In genomic region chr10:79908167-79909091, GRCm38 (mm10) we compare ENCODE assay signal across 8 mouse cellular contexts. TPM values are rescaled to one million over a fixed set of nuclear protein-coding genes. Genes with fewer than 3 reads are reported as not detected.
DNase-seq lines count a peak whose midpoint lies in the region; ATAC-seq and TF ChIP-seq lines count a peak whose summit lies in the region.

TSS of gene Med16 (minus strand) at chr10:79908923.

- H3K4me3 ChIP-seq in heart, embryonic 11.5 days (ENCODE audit: low read depth, low read length), result peak within 1 kb of the TSS; percentile 71
- H3K4me3 ChIP-seq in kidney, embryonic 16.5 days (ENCODE audit: low read length), result peak within 1 kb of the TSS; percentile 86
- H3K4me3 ChIP-seq in liver, adult 2 months (ENCODE audit: insufficient read depth, low read depth, low read length), result peak within 1 kb of the TSS; percentile 92
- peak within 1 kb of the TSS; percentile 30 for H3K4me3 ChIP-seq in myocyte

- TF ChIP-seq POLR2A in liver, adult 2 months (IDR thresholded peaks at IDR 0.05; ENCODE audit: extremely low read depth, insufficient read depth, low read length), result 0 out of 2 replicates have a peak, but pooled peaks have one; percentile 30
- peak; percentile 36 for TF ChIP-seq POLR2A in myocyte (IDR thresholded peaks at IDR 0.05; ENCODE audit: insufficient read length, low read depth)

- no peaks in the 10 kb centered on the region for H3K4me1 ChIP-seq in heart, embryonic 11.5 days (ENCODE audit: control insufficient read depth, insufficient read depth, low read length)
- 0 out of 2 replicates have a peak, but pooled peaks cover 12% of the 10 kb centered on the region for H3K4me1 ChIP-seq in kidney, embryonic 16.5 days (ENCODE audit: insufficient read depth, low read length)
- no peaks in the 10 kb centered on the region for H3K4me1 ChIP-seq in liver, adult 2 months (ENCODE audit: control insufficient read depth, insufficient read depth, low read length)

- H3K9ac ChIP-seq in heart, embryonic 11.5 days (ENCODE audit: low read depth, low read length), result peak within 1 kb of the TSS; percentile 97
- H3K9ac ChIP-seq in kidney, embryonic 16.5 days (replicated peaks; ENCODE audit: low read length), result peak within 1 kb of the TSS; percentile 96
- H3K9ac ChIP-seq in liver, adult 2 months (ENCODE audit: low read depth, low read length), result peak within 1 kb of the TSS; percentile 98

- DNase-seq in B cell, adult 2 months, result peak; percentile 98 to 99
- DNase-seq in brain, adult 2 months (ENCODE audit: low read depth, low spot score), result peak; percentile 98
- DNase-seq in liver, adult 2 months (ENCODE audit: extremely low read depth, low read depth, low spot score), result peak; percentile 89
- DNase-seq in splenic B cell, adult 2 months (ENCODE audit: low read depth, low spot score), result peak; percentile 98

- no peaks in the 10 kb centered on the region for H3K9me3 ChIP-seq in heart, embryonic 11.5 days (replicated peaks; ENCODE audit: control insufficient read depth, low read length)
- H3K9me3 ChIP-seq in kidney, embryonic 16.5 days (ENCODE audit: low read length), result no peaks in the 10 kb centered on the region

- H3K27me3 ChIP-seq in heart, embryonic 11.5 days (ENCODE audit: control insufficient read depth, insufficient read depth, low read length), result no peaks in the 10 kb centered on the region
- no peaks in the 10 kb centered on the region for H3K27me3 ChIP-seq in kidney, embryonic 16.5 days (ENCODE audit: insufficient read depth, low read length)
- H3K27me3 ChIP-seq in liver, adult 2 months (ENCODE audit: control insufficient read depth, insufficient read depth, low read length), result no peaks in the 10 kb centered on the region
- H3K27me3 ChIP-seq in myocyte (ENCODE audit: control insufficient read depth, insufficient read depth, insufficient read length), result no peaks in the 10 kb centered on the region
- H3K27me3 ChIP-seq in splenic B cell, adult 2 months (ENCODE audit: control insufficient read depth, insufficient read depth, low read length, poor library complexity, severe bottlenecking), result no peaks in the 10 kb centered on the region

- peak within 1 kb of the TSS; percentile 59 for H3K4me2 ChIP-seq in heart, embryonic 11.5 days
- H3K4me2 ChIP-seq in kidney, embryonic 16.5 days (replicated peaks; ENCODE audit: low read depth, low read length), result peak within 1 kb of the TSS; percentile 53
- H3K4me2 ChIP-seq in myocyte (ENCODE audit: low read depth), result peak within 1 kb of the TSS; percentile 69

- 3% methylated on average over 52 of the region's 52 CpGs for WGBS in heart, embryonic 11.5 days (ENCODE audit: insufficient replicate concordance)
- 2% methylated on average over 52 of the region's 52 CpGs for WGBS in kidney, embryonic 16.5 days
- 2% methylated on average over 51 of the region's 52 CpGs for WGBS in liver, adult 2 months

- H3K36me3 ChIP-seq in heart, embryonic 11.5 days (ENCODE audit: control insufficient read depth, insufficient read depth, low read length), result peaks cover 18% of the 10 kb centered on the region
- peaks cover 49% of the 10 kb centered on the region for H3K36me3 ChIP-seq in kidney, embryonic 16.5 days (ENCODE audit: insufficient read depth, low read length)
- no peaks in the 10 kb centered on the region for H3K36me3 ChIP-seq in liver, adult 2 months (ENCODE audit: control insufficient read depth, insufficient read depth, low read length)
- peaks cover 4% of the 10 kb centered on the region for H3K36me3 ChIP-seq in myocyte (ENCODE audit: control insufficient read depth, insufficient read depth)
- peaks cover 4% of the 10 kb centered on the region for H3K36me3 ChIP-seq in splenic B cell, adult 2 months (ENCODE audit: control insufficient read depth, insufficient read depth, low read length, poor library complexity, severe bottlenecking)

- no peaks in the 10 kb centered on the region for H3K79me2 ChIP-seq in liver, adult 2 months (ENCODE audit: control insufficient read depth, insufficient read depth, low read length)
- no peaks in the 10 kb centered on the region for H3K79me2 ChIP-seq in myocyte (ENCODE audit: control insufficient read depth, insufficient read depth)

- TF ChIP-seq CTCF in liver, adult 2 months (IDR thresholded peaks at IDR 0.05; ENCODE audit: low read depth, low read length), result no peak

- H3ac ChIP-seq in myocyte (ENCODE audit: control insufficient read depth, insufficient read length), result peak within 1 kb of the TSS; percentile 67

- H3K27ac ChIP-seq in heart, embryonic 11.5 days (ENCODE audit: low read depth, low read length), result peak within 1 kb of the TSS; percentile 92
- H3K27ac ChIP-seq in kidney, embryonic 16.5 days (ENCODE audit: low read length), result peak within 1 kb of the TSS; percentile 98
- peak within 1 kb of the TSS; percentile 98 for H3K27ac ChIP-seq in liver, adult 2 months (replicated peaks; ENCODE audit: insufficient read depth, low read depth, low read length)

- peak; percentile 84 for ATAC-seq in erythroblast, adult 5-6 weeks (replicated peaks; ENCODE audit: low FRiP score, poor library complexity, severe bottlenecking)
- peak; percentile 95 for ATAC-seq in heart, embryonic 11.5 days (replicated peaks; ENCODE audit: insufficient number of reproducible peaks, low FRiP score, low TSS enrichment)
- ATAC-seq in kidney, embryonic 16.5 days (ENCODE audit: low FRiP score, low TSS enrichment), result peak; percentile 94

TF ChIP-seq in myocyte, 11 proteins besides CTCF, POLR2A, EP300 and RAD21:
- peak; percentile 35 for TF ChIP-seq SRF (IDR thresholded peaks at IDR 0.05; ENCODE audit: control insufficient read depth, insufficient read length, low read depth)
- no peak for TF ChIP-seq MAX (IDR thresholded peaks at IDR 0.05; ENCODE audit: low read depth)

RNA-seq across cellular contexts. Expression of gene Med16, which starts in this region (rescaled TPM):
- total RNA-seq in erythroblast, adult 5-6 weeks (2015; ENCODE audit: low replicate concordance), result 5.9 and 11.3 TPM in 2 replicates
- 4.7 and 9.1 TPM in 2 replicates for total RNA-seq in erythroblast, adult 5-6 weeks (2017; ENCODE audit: low replicate concordance)
- 30.9 and 32.0 TPM in 2 replicates for polyA plus RNA-seq in heart, embryonic 11.5 days (2014; fragmentation: Nextera tagmentation; extraction: Ambion mirVana)
- 71.0 and 72.4 TPM in 2 replicates for polyA plus RNA-seq in kidney, embryonic 16.5 days (2015; fragmentation: Nextera tagmentation; extraction: Ambion mirVana)
- 5.9 and 8.2 TPM in 2 replicates for total RNA-seq in liver, adult 2 months (2014; rRNA removed)
- 29.9 and 30.6 TPM in 2 replicates for polyA plus RNA-seq in liver, adult 2 months (2012; rRNA removed)
- polyA plus RNA-seq in myocyte (2012; fragmentation: generic; extraction: Trizol), result 31.4 TPM

Comparison
In these comparisons a context has a peak if more than half of its experiments do, and no peak if none do; other contexts are left out.
1. Peak in every context shown above with its lines: DNase-seq, ATAC-seq, H3K4me3 ChIP-seq and H3K27ac ChIP-seq.
2. H3K4me3 ChIP-seq: peak in every context shown above with its lines; median percentile 92 in liver, adult 2 months; 86 in kidney, embryonic 16.5 days; 71 in heart, embryonic 11.5 days; 30 in myocyte.